Mouse (Mus musculus) right cerebral cortex, adult 2 months (tissue): Measurements from ENCODE around the gene Tlr4.

ENCODE experiments used
- DNase-seq, 2 experiments: peaks; one replicate each; pipeline ENCODE4 v3.0.0; 2021 to 2022; ENCODE audit warnings: low spot score in 2 of 2

Tlr4 gene

DNA sequence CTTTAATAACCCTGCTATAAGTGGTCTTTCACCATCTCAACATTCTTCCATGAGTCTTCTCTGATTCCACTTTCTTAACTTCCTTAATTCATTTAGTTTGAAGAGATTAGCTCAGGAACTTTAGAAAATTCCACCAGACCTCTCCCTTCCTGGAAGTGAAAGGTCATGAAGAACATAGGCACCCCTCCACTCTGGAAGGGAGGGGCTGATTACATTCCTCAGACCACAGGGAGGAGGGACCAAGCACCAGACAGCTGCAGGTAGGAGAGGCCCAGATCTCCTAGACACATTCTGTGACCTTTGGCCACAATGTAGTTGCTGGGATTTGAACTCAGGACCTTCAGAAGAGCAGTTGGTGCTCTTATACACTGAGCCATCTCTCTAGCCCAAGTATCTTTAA is 72.7 kb downstream of the Tlr4 start:
- DNase-seq = no peak

GRCm38 (mm10) chr4:66901498-66901897 is 74.1 kb downstream of the Tlr4 start:
- no peak for DNase-seq

DNA sequence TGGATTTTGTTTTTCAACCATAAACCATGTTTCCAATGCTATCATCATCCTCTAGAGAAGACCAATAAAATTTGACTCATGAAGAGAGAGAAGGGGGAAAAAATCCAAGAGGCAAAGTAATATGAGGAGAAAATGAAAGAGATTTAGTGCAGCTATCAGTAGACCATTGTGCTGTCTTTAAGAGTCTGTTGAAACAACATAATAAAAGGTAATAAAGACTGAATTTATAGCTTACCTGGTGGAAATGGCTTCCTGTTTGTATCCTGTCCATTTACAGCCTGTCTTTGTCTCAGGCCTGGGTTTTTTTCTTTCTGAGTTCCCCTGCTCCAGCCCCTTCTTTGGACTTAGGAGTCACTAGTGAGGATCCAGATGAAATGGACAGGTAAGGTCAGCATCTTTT is 81.0 kb downstream of the Tlr4 start:
- DNase-seq = no peak

DNA sequence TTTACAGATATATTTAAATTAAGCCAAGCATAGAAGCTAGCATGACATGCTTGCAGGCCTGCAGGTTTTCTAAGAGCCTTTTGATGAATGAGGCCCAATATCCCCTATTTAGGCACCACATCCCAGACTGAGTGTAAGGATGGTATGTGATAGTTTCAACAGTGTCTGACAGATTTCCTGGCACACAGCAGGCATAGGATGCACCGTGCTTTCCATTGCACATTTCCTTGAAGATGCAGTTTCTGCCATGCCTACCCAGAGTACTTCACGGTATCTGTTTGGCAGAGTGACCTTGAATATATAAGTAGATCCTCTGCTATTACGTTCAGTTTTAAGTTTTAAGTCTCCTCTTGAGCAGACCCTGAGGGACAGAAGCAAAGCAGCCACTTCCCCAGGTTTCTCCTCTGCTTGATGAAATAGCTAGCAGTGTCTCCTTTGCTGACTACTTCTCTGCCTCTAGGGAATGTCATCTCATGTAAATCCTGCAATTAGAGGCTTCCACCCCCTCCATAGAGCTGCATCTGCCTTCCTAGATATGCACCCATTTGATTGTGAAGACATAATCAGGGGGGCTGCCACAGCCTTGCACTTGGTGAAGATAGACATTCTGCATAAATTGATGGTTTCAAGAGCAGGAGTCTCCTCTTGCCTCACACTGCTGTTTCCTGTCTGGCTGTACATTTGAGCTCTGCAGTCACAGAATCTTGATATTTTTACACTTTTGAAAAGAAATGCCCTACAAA is 92.4 kb downstream of the Tlr4 start:
- no peak for DNase-seq

- DNase-seq = peak; percentile 74 to 84
These were observed 96.4 kb downstream of the Tlr4 start for GRCm38 (mm10) chr4:66923616-66924276.

- no peak for DNase-seq
These were observed 98.7 kb downstream of the Tlr4 start for GRCm38 (mm10) chr4:66926066-66926465.

DNA sequence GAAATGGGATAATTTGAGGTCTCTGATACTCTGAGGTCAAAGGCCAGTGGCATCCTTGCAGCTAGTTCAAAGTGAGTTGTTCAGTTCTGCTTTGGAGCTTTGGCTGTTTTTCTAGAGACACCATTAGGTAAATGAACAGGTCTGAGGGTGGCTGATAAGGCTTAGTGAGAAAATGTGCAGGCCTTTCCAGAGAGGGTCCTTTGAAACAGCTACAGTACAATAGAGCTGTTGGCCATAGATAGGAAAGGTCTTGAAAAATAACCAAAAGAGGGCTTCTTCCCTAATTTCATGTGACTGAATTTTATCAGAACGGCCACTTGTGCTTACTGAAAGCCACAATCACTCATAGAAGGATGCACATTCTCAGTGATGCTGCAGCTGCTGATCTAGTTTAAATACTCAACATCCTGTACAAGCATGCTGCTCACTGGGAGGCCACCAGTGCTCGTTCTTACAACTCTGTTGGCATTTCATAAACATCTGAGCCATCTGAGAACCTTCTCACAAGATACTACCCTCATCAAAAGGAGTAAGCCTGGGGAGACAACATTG is 100.2 kb downstream of the Tlr4 start:
- no peak for DNase-seq

GRCm38 (mm10) chr4:66938489-66939061 is 111.2 kb downstream of the Tlr4 start:
- DNase-seq = no peak

DNA sequence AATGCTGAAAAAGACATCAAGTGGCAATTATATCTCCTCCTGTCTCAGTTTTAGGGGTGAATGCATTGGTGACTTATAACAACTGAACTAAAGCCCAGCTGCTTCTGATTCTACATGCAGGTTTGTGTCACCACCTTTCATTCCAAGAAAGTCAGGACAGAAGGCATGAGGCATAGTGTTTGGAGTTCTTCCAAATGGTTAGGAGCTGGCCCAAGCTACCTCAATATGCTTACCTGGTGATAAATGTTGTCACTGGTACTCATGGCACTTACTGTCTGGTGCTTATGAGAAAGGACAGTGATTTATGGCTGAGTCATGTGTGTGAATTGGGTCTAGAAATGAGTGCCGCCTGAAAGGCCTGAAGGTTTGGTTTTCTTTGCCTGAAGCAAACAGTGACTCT is 114.5 kb downstream of the Tlr4 start:
- DNase-seq = no peak

- no peak for DNase-seq
These were observed 116.3 kb downstream of the Tlr4 start for GRCm38 (mm10) chr4:66943699-66944098.

GRCm38 (mm10) chr4:66947657-66948056 is 120.3 kb downstream of the Tlr4 start:
- no peak for DNase-seq

GRCm38 (mm10) chr4:66974918-66975317 is 147.5 kb downstream of the Tlr4 start:
- no peak for DNase-seq
